Mouse (Mus musculus) kidney, postnatal 4 days (tissue): ENCODE results near the gene Ntn1.

Experiments used
- DNase-seq, 2 experiments: peaks; one replicate each; pipeline ENCODE4 v3.0.0; 2021; ENCODE audit warnings: mixed read lengths in 2 of 2

The Ntn1 gene

GRCm38 (mm10) chr11:68172648-68173045, 228.0 kb downstream of the Ntn1 start:
- DNase-seq: peak in 1 of 2 experiments; percentile 45

GRCm38 (mm10) chr11:68171973-68172647, 228.5 kb downstream of the Ntn1 start:
- DNase-seq: no peak

- no peak for DNase-seq
Observed at GRCm38 (mm10) chr11:68168427-68168826, 232.2 kb downstream of the Ntn1 start.

- DNase-seq: no peak
Observed at GRCm38 (mm10) chr11:68164408-68164807, 236.2 kb downstream of the Ntn1 start.

GRCm38 (mm10) chr11:68159867-68160266, 240.8 kb downstream of the Ntn1 start:
- no peak for DNase-seq
